Mouse (Mus musculus) embryonic facial prominence, embryonic 12.5 days (tissue): Measurements from ENCODE around the gene Kank1. TPM values are rescaled to one million over a fixed set of nuclear protein-coding genes. Genes with fewer than 3 reads are reported as not detected.

Experiments used
- ATAC-seq: fragments of 200-750 bp; cut with Nextera tagmentation; 2 replicates; pipeline ENCODE4 v1.8.0; 2017; ENCODE audit not compliant: insufficient number of reproducible peaks, insufficient read depth, low FRiP score, low TSS enrichment
- H3K27ac ChIP-seq: fragments of 300-500 bp; sonication (generic); 2 replicates; pipeline ENCODE4 v1.5.1; 2016; ENCODE audit warnings: mild to moderate bottlenecking
- H3K27me3 ChIP-seq: fragments of 300-500 bp; sonication (generic); 2 replicates; pipeline ENCODE4 v1.6.1; 2016; ENCODE audit warnings: mild to moderate bottlenecking, moderate library complexity
- H3K36me3 ChIP-seq: fragments of 300-500 bp; sonication (generic); 2 replicates; pipeline ENCODE4 v1.6.1; 2016; ENCODE audit warnings: mild to moderate bottlenecking
- H3K4me1 ChIP-seq: fragments of 300-500 bp; sonication (generic); 2 replicates; pipeline ENCODE4 v1.6.1; 2016
- H3K4me2 ChIP-seq: fragments of 300-500 bp; sonication (generic); replicated peaks from 2 replicates; pipeline ENCODE4 v1.6.1; 2016; ENCODE audit warnings: mild to moderate bottlenecking, moderate library complexity
- H3K4me3 ChIP-seq: fragments of 300-500 bp; sonication (generic); 2 replicates; pipeline ENCODE4 v1.5.1; 2016; ENCODE audit warnings: mild to moderate bottlenecking
- H3K9ac ChIP-seq: fragments of 300-500 bp; sonication (generic); 2 replicates; pipeline ENCODE4 v1.6.1; 2016; ENCODE audit warnings: mild to moderate bottlenecking, moderate library complexity
- H3K9me3 ChIP-seq: fragments of 300-500 bp; sonication (generic); 2 replicates; pipeline ENCODE4 v1.6.1; 2016; ENCODE audit warnings: mild to moderate bottlenecking, moderate library complexity
- WGBS: fragments of 180-500 bp; shearing (Covaris S2); methylation state at CpG from one replicate; pipeline ENCODE4 v1.1.7; 2016; 5-methylcytosine and 5-hydroxymethylcytosine counted together
- polyA plus RNA-seq: library from polyadenylated mRNA; unstranded; fragments of >200 nt; fragmentation: Nextera tagmentation; extraction: Ambion mirVana; gene quantifications from 2 replicates; pipeline ENCODE4 v1.2.1, GENCODE M21; 2016

Gene Kank1
- polyA plus RNA-seq, 1 experiment from 2014 or later, result 27.6 TPM

DNA sequence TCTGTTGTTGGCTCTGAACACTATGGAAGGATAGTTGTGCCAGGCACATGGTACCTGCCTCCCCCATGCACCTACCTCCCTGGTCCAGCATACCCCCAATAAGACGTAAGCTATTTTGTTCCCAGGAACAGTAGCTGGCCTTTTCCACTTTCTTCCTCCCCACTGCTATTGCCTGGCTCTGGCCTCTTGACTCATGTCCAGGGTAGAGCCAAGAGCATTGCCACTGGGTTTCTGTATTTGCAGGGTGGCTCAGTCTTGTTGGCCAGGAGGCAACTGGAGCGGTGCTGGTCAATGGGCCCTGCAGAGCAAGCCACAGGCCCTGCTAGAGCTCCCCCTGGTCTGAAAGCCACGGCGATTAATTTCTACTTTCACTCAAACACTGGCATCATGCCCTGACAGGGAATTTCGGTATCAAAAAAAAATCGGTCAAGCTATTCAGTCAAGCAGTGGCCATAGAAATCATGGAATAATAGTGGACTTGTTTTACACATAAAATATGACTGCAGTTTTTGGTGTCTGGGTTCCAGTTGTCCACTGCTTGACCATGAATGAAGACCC is 160.0 kb downstream of the Kank1 start:
- Histone ChIP-seq H3K4me1 (peaks cover 33% of the 10 kb centered on the region), H3K4me3 (no peak overlapping the region), H3K9ac (no peak overlapping the region), H3K27me3 (no peaks in the 10 kb centered on the region), H3K27ac (no peak overlapping the region), H3K9me3 (no peaks in the 10 kb centered on the region), H3K4me2 (no peak overlapping the region), H3K36me3 (no peaks in the 10 kb centered on the region)
- no peak for ATAC-seq
- 94% methylated on average over 6 of the region's 6 CpGs for WGBS

- Histone ChIP-seq H3K27ac (peak overlapping the region; percentile 38), H3K27me3 (no peaks in the 10 kb centered on the region), H3K9ac (no peak overlapping the region), H3K4me3 (no peak overlapping the region), H3K9me3 (no peaks in the 10 kb centered on the region), H3K36me3 (no peaks in the 10 kb centered on the region), H3K4me2 (peak overlapping the region; percentile 24), H3K4me1 (peaks cover 32% of the 10 kb centered on the region)
- ATAC-seq, result no peak
- WGBS, result 12% methylated on average over 9 of the region's 9 CpGs
Measured at GRCm38 (mm10) chr19:25399511-25400211, 162.9 kb downstream of the Kank1 start.

DNA sequence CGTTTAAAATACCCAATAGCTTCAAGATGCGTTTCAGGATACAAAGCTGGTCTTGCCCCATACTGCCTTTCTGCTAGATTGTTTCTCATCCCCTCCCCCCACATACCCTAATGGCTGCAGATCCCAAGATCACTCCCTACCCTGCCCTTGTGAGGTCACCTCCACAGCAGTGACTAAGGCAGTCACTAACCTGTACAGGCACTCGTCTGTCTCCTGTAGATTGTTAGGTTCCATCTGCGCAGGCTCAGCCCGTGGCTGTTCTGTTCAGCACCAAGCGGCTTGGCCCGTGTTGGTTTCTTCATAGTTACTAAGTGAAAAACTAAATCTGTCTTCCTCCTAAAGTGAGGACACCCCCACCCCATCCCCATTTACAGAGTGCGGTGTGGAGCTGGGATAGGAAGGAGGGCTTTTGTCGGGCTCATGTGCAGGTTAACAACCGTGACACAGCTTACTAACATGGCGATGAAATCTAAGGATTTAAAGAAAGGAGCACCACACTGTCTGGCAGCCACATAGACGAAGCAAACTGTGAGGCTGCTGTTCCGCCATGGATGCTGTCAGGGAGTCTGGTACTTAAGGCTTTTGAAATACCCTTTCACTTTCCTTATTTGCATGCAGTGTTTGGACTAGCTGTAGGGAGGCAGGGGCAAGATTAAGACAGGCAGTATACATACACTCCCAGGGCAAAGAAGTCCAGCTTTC is 163.6 kb downstream of the Kank1 start:
- H3K27me3 ChIP-seq, result no peaks in the 10 kb centered on the region
- H3K4me2 ChIP-seq, result peak overlapping the region; percentile 28
- WGBS, result 31% methylated on average over 13 of the region's 13 CpGs
- H3K4me1 ChIP-seq, result peaks cover 28% of the 10 kb centered on the region
- no peaks in the 10 kb centered on the region for H3K36me3 ChIP-seq
- H3K9ac ChIP-seq, result no peak overlapping the region
- H3K9me3 ChIP-seq, result no peaks in the 10 kb centered on the region
- no peak overlapping the region for H3K4me3 ChIP-seq
- no peak; the same call in 1 of the 2 replicates for ATAC-seq
- H3K27ac ChIP-seq, result peak overlapping the region; percentile 38

DNA sequence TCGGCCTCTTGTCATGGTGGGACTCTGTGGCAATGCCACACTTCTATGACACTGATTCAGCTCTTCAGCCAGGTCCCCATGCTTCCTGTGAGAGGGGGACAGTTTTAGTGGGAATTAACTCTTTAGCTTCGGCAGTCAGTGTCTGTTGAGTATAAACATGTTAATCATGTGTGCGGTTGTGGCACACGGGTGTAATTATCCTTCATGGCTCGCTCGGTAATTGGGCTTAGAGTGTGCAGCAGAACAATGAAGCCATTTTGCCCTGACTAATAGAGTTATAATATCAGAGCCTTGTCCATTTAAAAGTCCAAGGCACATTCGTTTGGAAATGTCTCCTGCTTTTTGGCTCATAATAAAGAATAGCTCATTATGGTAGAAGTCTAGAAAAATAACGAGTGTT is 164.7 kb downstream of the Kank1 start:
- WGBS, result 48% methylated on average over 8 of the region's 8 CpGs
- Histone ChIP-seq H3K36me3 (no peaks in the 10 kb centered on the region), H3K4me1 (peaks cover 36% of the 10 kb centered on the region), H3K27ac (peak overlapping the region; percentile 38; the same call in 1 of the 2 replicates), H3K4me3 (no peak overlapping the region), H3K9ac (no peak overlapping the region), H3K4me2 (no peak overlapping the region), H3K9me3 (no peaks in the 10 kb centered on the region), H3K27me3 (no peaks in the 10 kb centered on the region)
- no peak for ATAC-seq

DNA sequence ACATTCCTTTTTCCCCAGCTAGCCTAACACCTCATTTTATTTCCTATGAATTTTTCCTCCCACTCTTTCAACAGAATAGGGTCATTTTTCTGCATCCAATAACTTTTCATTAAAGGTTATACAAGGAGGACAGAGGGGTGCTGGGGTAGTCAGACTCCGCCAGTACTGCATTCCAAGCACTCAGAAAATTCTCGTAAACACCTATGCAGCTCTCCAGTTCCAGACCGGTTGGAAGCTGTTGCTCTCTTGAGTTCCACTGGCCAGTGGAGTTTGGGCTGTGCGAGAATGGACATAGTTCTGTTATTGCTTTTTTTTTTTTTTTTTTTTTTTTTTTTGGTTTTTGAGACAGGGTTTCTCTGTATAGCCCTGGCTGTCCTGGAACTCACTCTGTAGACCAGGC is 167.4 kb downstream of the Kank1 start:
- 91% methylated on average over 4 of the region's 4 CpGs for whole genome bisulfite sequencing
- Histone ChIP-seq H3K9ac (no peak overlapping the region), H3K36me3 (0 out of 2 replicates have a peak, but pooled peaks cover 2% of the 10 kb centered on the region), H3K9me3 (no peaks in the 10 kb centered on the region), H3K4me2 (no peak overlapping the region), H3K4me3 (no peak overlapping the region), H3K27ac (no peak overlapping the region), H3K27me3 (no peaks in the 10 kb centered on the region), H3K4me1 (peaks cover 49% of the 10 kb centered on the region)
- no peak for ATAC-seq

DNA sequence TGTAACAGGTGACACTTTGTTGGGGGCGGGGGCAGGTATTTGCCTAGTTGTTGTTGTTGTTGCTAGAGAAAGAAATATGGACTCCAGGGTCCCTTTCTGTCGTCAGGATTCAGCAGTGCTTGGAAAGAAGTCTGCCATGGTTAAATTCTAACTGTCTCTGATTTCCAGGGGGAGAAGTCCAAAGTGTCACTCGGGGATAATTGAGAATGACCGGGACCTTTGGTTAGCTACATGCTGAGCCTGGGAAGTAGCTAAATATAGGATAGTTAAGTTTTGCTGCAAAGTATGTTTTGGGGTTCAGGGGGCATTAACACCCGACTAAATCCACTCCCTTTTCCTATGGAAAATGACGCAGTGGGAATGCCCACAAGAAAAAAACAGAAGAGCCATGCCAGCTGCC is 169.2 kb downstream of the Kank1 start:
- H3K9ac ChIP-seq, result no peak overlapping the region
- H3K27ac ChIP-seq, result peak overlapping the region; percentile 90
- peak overlapping the region; percentile 44; the same call in 1 of the 2 replicates for H3K4me3 ChIP-seq
- no peaks in the 10 kb centered on the region for H3K9me3 ChIP-seq
- peaks cover 31% of the 10 kb centered on the region for H3K4me1 ChIP-seq
- WGBS, result 30% methylated on average over 6 of the region's 6 CpGs
- peak overlapping the region; percentile 92 for H3K4me2 ChIP-seq
- H3K27me3 ChIP-seq, result no peaks in the 10 kb centered on the region
- ATAC-seq, result no peak
- peaks cover 20% of the 10 kb centered on the region for H3K36me3 ChIP-seq

DNA sequence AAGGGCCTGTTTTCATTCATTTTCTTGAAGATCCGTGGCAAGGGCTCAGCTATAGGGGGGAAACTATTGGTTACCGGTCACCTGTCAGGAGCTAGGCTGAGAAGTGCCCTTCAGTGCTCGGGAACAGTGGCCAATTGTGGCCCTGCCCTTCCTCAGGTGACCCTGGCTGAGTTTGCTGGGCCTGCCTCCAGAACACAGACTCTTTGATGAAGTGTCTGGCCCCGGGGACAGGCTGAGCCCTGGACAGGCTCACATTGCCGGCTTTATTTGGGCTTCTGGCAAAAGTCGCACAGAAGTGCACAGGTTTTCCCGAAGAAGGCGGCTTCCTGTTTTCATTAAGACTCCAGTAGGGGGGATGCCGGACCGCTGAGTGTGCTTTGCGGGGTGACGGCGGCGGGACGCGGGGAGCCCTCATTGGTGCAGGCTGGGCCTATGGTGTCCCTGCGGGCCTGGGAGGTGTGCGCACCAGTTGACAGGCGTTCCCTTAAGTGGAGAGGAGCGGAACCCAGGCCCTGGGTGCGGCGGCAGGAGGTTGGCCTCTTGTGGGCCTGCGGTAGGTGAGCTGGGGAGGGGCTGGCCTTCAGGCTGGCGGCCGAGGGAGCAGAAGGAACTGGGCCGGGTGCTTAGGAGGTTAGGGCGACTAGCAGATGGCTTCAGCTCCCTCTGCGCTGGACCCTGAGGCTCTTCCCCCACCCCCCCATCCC is 169.9 kb downstream of the Kank1 start:
- Histone ChIP-seq H3K4me1 (peaks cover 26% of the 10 kb centered on the region), H3K36me3 (peaks cover 26% of the 10 kb centered on the region), H3K9ac (peak overlapping the region; percentile 54), H3K9me3 (no peaks in the 10 kb centered on the region), H3K27ac (peak overlapping the region; percentile 90), H3K4me2 (peak overlapping the region; percentile 92), H3K4me3 (peak overlapping the region; percentile 44), H3K27me3 (no peaks in the 10 kb centered on the region)
- WGBS, result under 1% methylated on average over 28 of the region's 28 CpGs
- peak; percentile 89 for ATAC-seq

DNA sequence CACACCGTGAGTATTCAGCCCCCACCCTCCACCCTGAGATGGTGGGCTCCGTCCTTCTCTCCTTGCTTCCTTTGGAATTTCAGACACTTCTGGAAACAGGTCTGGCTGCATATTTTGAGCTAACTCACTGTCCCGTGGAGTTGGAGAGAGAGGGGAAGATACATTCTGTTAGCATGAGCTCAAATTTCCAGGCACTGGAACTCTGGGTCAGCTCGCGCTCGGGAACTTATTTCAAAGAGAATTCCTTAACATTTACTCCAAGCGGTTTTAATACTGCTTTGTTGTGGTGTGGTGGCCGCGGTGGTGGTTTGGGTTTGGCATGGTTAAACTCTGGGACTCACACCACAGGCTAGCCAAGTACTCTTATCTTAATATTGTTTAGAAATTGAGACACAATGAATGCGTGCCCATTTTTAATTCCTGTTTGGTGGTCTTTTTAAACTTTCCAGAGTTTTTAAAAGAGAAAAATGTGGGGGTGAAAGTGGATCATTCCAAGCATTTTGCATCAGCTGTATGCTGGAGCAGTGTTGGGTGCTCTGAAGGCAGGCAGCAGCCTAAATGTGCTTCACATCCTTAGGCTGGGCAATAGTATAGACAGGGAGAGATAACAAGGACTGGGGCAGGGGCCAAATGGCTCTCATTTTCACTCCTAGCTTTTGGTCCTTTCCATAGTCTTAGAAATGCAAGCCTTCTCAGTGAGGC is 170.6 kb downstream of the Kank1 start:
- WGBS, result 8% methylated on average over 10 of the region's 10 CpGs
- ATAC-seq, result no peak; the same call in none of the 2 replicates
- Histone ChIP-seq H3K36me3 (peaks cover 29% of the 10 kb centered on the region), H3K9ac (peak overlapping the region; percentile 54), H3K9me3 (no peaks in the 10 kb centered on the region), H3K4me2 (peak overlapping the region; percentile 92), H3K4me1 (peaks cover 26% of the 10 kb centered on the region), H3K27me3 (no peaks in the 10 kb centered on the region), H3K4me3 (peak overlapping the region; percentile 44), H3K27ac (peak overlapping the region; percentile 90)

GRCm38 (mm10) chr19:25407887-25408236 is 171.1 kb downstream of the Kank1 start:
- H3K4me3 ChIP-seq, result peak overlapping the region; percentile 44
- peak overlapping the region; percentile 90 for H3K27ac ChIP-seq
- H3K9me3 ChIP-seq, result no peaks in the 10 kb centered on the region
- no peak for ATAC-seq
- WGBS, result 17% methylated on average over 6 of the region's 6 CpGs
- no peak overlapping the region for H3K9ac ChIP-seq
- no peaks in the 10 kb centered on the region for H3K27me3 ChIP-seq
- H3K36me3 ChIP-seq, result peaks cover 29% of the 10 kb centered on the region
- peaks cover 26% of the 10 kb centered on the region for H3K4me1 ChIP-seq
- peak overlapping the region; percentile 92 for H3K4me2 ChIP-seq

DNA sequence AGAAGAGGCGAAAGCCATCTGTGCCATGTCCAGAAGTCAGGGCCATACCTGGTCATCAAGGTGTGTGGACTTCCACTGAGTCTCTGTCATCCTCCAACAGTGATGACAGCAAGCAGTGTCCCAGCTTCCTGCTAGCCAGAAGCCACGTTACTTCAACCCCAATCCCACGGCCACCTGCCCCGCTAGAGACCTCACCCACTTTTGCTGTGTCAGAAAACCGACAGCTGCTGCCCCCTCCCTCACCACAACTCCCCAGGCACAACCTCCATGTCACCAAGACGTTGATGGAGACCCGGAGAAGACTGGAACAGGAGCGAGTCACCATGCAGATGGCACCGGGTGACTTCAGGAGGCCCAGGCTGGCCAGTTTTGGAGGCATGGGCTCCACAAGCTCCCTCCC is 172.5 kb downstream of the Kank1 start:
- Histone ChIP-seq H3K9ac (no peak overlapping the region), H3K9me3 (no peaks in the 10 kb centered on the region), H3K36me3 (peaks cover 29% of the 10 kb centered on the region), H3K4me2 (no peak overlapping the region), H3K4me1 (peaks cover 26% of the 10 kb centered on the region), H3K4me3 (no peak overlapping the region), H3K27ac (no peak overlapping the region), H3K27me3 (no peaks in the 10 kb centered on the region)
- ATAC-seq, result no peak
- WGBS, result 94% methylated on average over 9 of the region's 9 CpGs

DNA sequence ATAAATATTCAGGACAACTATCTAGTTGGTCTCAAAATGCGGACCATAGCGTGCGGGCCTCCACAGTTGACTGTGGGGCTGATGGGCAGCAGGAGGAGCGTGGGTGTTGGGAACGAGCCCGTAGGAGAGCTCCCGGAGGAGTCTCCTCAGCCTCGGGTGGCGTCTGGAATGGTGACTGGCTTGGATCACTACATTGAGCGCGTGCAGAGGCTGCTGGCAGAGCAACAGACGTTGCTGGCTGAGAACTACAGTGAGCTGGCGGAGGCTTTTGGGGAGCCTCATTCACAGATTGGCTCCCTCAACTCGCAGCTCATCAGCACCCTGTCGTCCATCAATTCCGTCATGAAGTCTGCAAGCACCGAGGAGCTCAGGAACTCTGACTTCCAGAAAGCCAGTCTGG is 174.6 kb downstream of the Kank1 start:
- no peak overlapping the region for H3K9ac ChIP-seq
- H3K36me3 ChIP-seq, result peaks cover 29% of the 10 kb centered on the region
- H3K4me3 ChIP-seq, result no peak overlapping the region
- no peaks in the 10 kb centered on the region for H3K27me3 ChIP-seq
- no peak overlapping the region for H3K27ac ChIP-seq
- WGBS, result 89% methylated on average over 17 of the region's 17 CpGs
- H3K4me1 ChIP-seq, result peaks cover 34% of the 10 kb centered on the region
- no peak overlapping the region for H3K4me2 ChIP-seq
- ATAC-seq, result no peak
- no peaks in the 10 kb centered on the region for H3K9me3 ChIP-seq
